Mouse (Mus musculus): ENCODE results near the gene Astn2.

DNA sequence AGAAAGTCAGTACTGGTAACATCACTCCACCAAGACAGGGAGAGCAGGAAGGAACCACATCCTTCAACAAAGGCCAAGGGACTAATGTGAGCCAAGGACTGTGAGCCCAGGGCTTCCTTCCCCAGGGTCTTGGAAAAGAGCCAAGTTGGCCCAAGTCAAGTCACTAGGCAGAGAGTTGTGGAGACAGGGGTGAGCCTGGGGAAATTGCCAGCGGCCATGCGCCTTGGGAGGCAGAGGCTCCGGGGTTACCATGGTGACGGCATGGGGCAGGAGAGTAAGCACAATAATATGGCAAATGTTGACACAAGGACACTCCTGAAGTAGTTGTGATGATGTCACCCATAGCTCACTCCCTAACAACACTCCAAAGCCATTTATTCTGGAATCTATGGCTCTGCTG is 21.4 kb upstream of the Astn2 start:
- TF ChIP-seq POLR2A (IDR thresholded peaks at IDR 0.05; ENCODE audit: insufficient read length, low read depth), result no peak
- no peak for TF ChIP-seq USF1 (IDR thresholded peaks at IDR 0.05; ENCODE audit: low read depth)
- no peak for TF ChIP-seq CEBPB (IDR thresholded peaks at IDR 0.05; ENCODE audit: insufficient read depth, poor library complexity, severe bottlenecking)
- TF ChIP-seq MYOD1 (IDR thresholded peaks at IDR 0.05; ENCODE audit: control insufficient read depth in 1 of 3, insufficient read length in 2 of 3, low read depth in 2 of 3), result no peak
- no peak for TF ChIP-seq POLR2AphosphoS2 (IDR thresholded peaks at IDR 0.05; ENCODE audit: insufficient read length, low read depth)
- no peak for TF ChIP-seq TCF12 (IDR thresholded peaks at IDR 0.05; ENCODE audit: insufficient read depth, poor library complexity, severe bottlenecking)
- no peak for TF ChIP-seq E2F4 (IDR thresholded peaks at IDR 0.05; ENCODE audit: insufficient read depth)
- TF ChIP-seq MYOG (IDR thresholded peaks at IDR 0.05; ENCODE audit: control insufficient read depth in 1 of 3, insufficient read depth in 1 of 3, insufficient read length in 2 of 3, low read depth in 2 of 3), result no peak
- no peak for TF ChIP-seq MAX (IDR thresholded peaks at IDR 0.05; ENCODE audit: low read depth)
- TF ChIP-seq TCF3 (IDR thresholded peaks at IDR 0.05; ENCODE audit: insufficient read length, low read depth), result no peak
- TF ChIP-seq SRF (IDR thresholded peaks at IDR 0.05; ENCODE audit: control insufficient read depth, insufficient read length, low read depth), result no peak
- TF ChIP-seq REST (IDR thresholded peaks at IDR 0.05; ENCODE audit: insufficient read depth, insufficient read length), result no peak

Measured in myocyte (in vitro differentiated cells).